Mouse (Mus musculus) kidney, postnatal 10 days (tissue): Measurements from ENCODE around the gene St6galnac5.
A peak's percentile ranks its signal among the peaks of the same experiment; 100 is the strongest.

Experiments
- DNase-seq: peaks from one replicate; pipeline ENCODE4 v3.0.0; 2021; ENCODE audit warnings: mixed read lengths

St6galnac5 gene

GRCm38 (mm10) chr3:152779819-152780218, 202.2 kb downstream of the St6galnac5 start:
- no peak for DNase-seq

DNA sequence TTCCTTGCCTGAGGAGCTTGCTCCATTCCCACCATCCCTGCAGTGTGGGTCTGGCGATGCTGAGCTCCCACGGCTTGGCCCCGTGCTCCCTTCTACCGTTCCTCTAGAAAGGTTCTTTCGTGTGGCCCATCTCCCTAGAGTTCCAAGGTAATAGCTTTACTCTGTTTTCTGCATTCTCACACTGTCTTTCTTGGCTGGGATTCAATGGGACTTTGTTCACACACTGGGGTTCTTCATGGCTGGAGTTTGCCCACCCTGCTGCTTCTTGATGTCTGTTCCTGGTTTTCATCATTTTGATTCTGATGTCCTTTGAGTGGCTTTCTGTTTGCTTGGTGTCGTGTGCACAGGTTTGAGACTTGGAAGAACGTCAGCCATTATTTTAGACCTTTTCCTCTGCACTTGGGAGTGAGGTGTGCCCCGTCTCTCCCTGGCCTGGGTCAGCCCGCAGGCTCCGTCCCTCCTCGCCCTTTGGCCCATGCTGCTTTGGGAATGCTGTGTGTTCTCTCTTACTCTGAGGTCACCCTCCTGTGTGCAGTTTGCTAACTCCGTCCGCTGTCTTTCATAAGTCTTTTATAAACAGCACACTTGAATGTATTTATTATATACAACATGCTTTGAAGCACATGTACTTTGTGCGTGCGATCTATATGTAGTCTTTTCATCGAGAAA, 205.0 kb downstream of the St6galnac5 start:
- DNase-seq, result peak; percentile 22

- no peak for DNase-seq
Measured at GRCm38 (mm10) chr3:152776363-152776762, 205.7 kb downstream of the St6galnac5 start.

GRCm38 (mm10) chr3:152770056-152770455, 212.0 kb downstream of the St6galnac5 start:
- no peak for DNase-seq

DNA sequence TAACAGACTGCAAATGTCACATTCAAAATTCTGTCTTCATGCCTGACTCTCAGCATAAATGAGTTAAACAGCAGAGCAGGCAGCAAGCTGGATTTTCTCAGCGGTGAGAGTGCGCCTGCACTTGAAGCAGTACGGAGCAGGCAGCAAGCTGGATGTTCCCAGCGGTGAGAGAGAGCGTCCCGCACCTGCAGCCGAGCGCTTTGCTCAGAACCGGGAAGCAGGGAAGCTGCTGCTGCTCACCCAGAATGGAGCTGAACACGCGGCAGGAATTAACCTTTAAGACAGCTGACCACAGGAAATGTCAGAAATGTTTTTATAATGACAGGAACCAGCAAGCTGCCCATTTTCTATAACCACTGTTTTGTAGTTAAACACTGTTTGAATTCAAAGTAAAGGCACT, 214.6 kb downstream of the St6galnac5 start:
- DNase-seq, result no peak
